Mouse (Mus musculus): ENCODE measurements around the gene Tmc2.

DNA sequence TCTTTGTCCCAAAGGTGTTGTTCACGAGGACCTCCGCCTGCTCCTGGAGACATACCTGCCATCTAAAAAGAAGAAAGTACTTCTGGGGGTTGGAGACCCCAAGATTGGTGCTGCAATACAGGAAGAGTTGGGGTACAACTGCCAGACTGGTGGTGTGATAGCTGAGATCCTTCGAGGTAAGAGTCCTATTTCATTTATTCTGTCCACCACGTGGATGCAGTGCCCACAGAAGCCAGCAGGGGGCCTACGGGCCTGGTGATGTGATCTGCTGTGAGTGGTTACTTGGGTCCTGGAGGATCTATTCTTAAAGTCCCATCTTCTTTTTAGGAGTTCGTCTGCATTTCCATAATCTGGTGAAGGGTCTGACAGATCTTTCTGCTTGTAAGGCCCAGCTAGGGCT lies 80.7 kb downstream of the Tmc2 start:
- no peak for TF ChIP-seq POLR2A (IDR thresholded peaks at IDR 0.05; ENCODE audit: control insufficient read depth, extremely low read depth, insufficient read depth, low read length, poor library complexity)
- 0 out of 2 replicates have a peak, but pooled peaks have one; percentile 38 for TF ChIP-seq CTCF (IDR thresholded peaks at IDR 0.05; ENCODE audit: borderline replicate concordance, control insufficient read depth, extremely low read depth, insufficient read depth, low read length, poor library complexity)

Measured in thymus, adult 2 months (tissue).